Mouse (Mus musculus): ENCODE measurements around the gene Chkb. TPM values are rescaled to one million over a fixed set of nuclear protein-coding genes. Genes with fewer than 3 reads are reported as not detected.
A peak's percentile ranks its signal among the peaks of the same experiment; 100 is the strongest.

Gene Chkb
- total RNA-seq (2021) = 100 to 1,000 TPM; 106 to 128 TPM
- long read RNA-seq, experiment 1, transcript Chkb-201 (11 exons, 1,707 nt) = major isoform, 82 of 159 reads
- long read RNA-seq, experiment 1, transcript Chkb-208 (10 exons, 1,416 nt) = minor isoform, 10 of 159 reads
- long read RNA-seq, experiment 1, partial matches to known transcripts = 26 of 159 reads
- long read RNA-seq, experiment 1, other reads (novel, unspliced or antisense) = 41 of 159 reads
- long read RNA-seq, experiment 2, transcript Chkb-208 (10 exons, 1,416 nt) = minor isoform, 20 of 99 reads
- long read RNA-seq, experiment 2, transcript Chkb-201 (11 exons, 1,707 nt) = major isoform, 37 of 99 reads
- long read RNA-seq, experiment 2, partial matches to known transcripts = 11 of 99 reads
- long read RNA-seq, experiment 2, other reads (novel, unspliced or antisense) = 27 of 99 reads

- peak; percentile 95 for DNase-seq
These were observed at the start of gene Chkb, which contains the start of the genes C730034F03Rik and Gm44502 for GRCm38 (mm10) chr15:89429352-89430221. Gene Chkb (minus strand): TSS chr15:89429908. Gene C730034F03Rik (plus strand): TSS chr15:89429589. Gene Gm44502 (minus strand): TSS chr15:89429696.

GRCm38 (mm10) chr15:89478622-89479021 is 48.9 kb upstream of the Chkb start:
- no peak for DNase-seq

GRCm38 (mm10) chr15:89477806-89478205 is 48.1 kb upstream of the Chkb start:
- no peak for DNase-seq

GRCm38 (mm10) chr15:89477091-89477491 is 47.4 kb upstream of the Chkb start, which contains the start of gene Arsa:
Gene Arsa (minus strand): TSS chr15:89477425.
- peak; percentile 46 for DNase-seq

- no peak for DNase-seq
These were observed 46.7 kb upstream of the Chkb start for GRCm38 (mm10) chr15:89476475-89476815.

- DNase-seq = peak; percentile 96
These were observed 46.1 kb upstream of the Chkb start for GRCm38 (mm10) chr15:89475611-89476474.

GRCm38 (mm10) chr15:89475293-89475600 is 45.5 kb upstream of the Chkb start:
- no peak for DNase-seq

GRCm38 (mm10) chr15:89474596-89475292 is 45.0 kb upstream of the Chkb start:
- peak; percentile 21 for DNase-seq

GRCm38 (mm10) chr15:89473921-89474320 is 44.2 kb upstream of the Chkb start:
- DNase-seq = no peak

- no peak for DNase-seq
These were observed 43.7 kb upstream of the Chkb start for GRCm38 (mm10) chr15:89473370-89473769.

GRCm38 (mm10) chr15:89471476-89471875 is 41.8 kb upstream of the Chkb start:
- DNase-seq = no peak

GRCm38 (mm10) chr15:89468577-89468976 is 38.9 kb upstream of the Chkb start:
- no peak for DNase-seq

- no peak for DNase-seq
These were observed 35.3 kb upstream of the Chkb start for GRCm38 (mm10) chr15:89465052-89465451.

- DNase-seq = peak; percentile 40
These were observed 33.9 kb upstream of the Chkb start for GRCm38 (mm10) chr15:89463334-89464235.

- no peak for DNase-seq
These were observed 32.5 kb upstream of the Chkb start for GRCm38 (mm10) chr15:89462176-89462575.

- DNase-seq = no peak
These were observed 31.6 kb upstream of the Chkb start for GRCm38 (mm10) chr15:89461321-89461720.

GRCm38 (mm10) chr15:89460298-89460697 is 30.6 kb upstream of the Chkb start:
- no peak for DNase-seq

GRCm38 (mm10) chr15:89459821-89460220 is 30.1 kb upstream of the Chkb start:
- DNase-seq = no peak

- DNase-seq = no peak
These were observed 29.2 kb upstream of the Chkb start for GRCm38 (mm10) chr15:89458942-89459341.

- no peak for DNase-seq
These were observed 25.9 kb upstream of the Chkb start for GRCm38 (mm10) chr15:89455642-89456041.

- no peak for DNase-seq
These were observed 25.1 kb upstream of the Chkb start for GRCm38 (mm10) chr15:89454857-89455256.

Measured in adrenal gland, postnatal 10 days (tissue).